Mouse (Mus musculus): Measurements from ENCODE around the gene Olfr1555-ps1. TPM values are rescaled to one million over a fixed set of nuclear protein-coding genes. Genes with fewer than 3 reads are reported as not detected.

The Olfr1555-ps1 gene
- polyA plus RNA-seq, 1 experiment from 2014 or later, result not detected

Other genes starting within 250 kb of the Olfr1555-ps1 start
- 4.1 and 4.2 TPM in 2 replicates for gene Osbp, start 204.2 kb downstream of the Olfr1555-ps1 start, polyA plus RNA-seq (2015; fragmentation: Nextera tagmentation; extraction: Ambion mirVana)
- not detected in 2 replicates for gene Olfr1423, start 128.8 kb downstream of the Olfr1555-ps1 start, polyA plus RNA-seq (2015; fragmentation: Nextera tagmentation; extraction: Ambion mirVana)
- not detected in 2 replicates for gene Olfr1424, start 107.4 kb downstream of the Olfr1555-ps1 start, polyA plus RNA-seq (2015; fragmentation: Nextera tagmentation; extraction: Ambion mirVana)
- not detected in 2 replicates for gene Olfr1425, start 92.4 kb downstream of the Olfr1555-ps1 start, polyA plus RNA-seq (2015; fragmentation: Nextera tagmentation; extraction: Ambion mirVana)
- not detected in 2 replicates for gene Olfr1426, start 78.1 kb downstream of the Olfr1555-ps1 start, polyA plus RNA-seq (2015; fragmentation: Nextera tagmentation; extraction: Ambion mirVana)
- not detected in 2 replicates for gene Olfr1427, start 66.8 kb downstream of the Olfr1555-ps1 start, polyA plus RNA-seq (2015; fragmentation: Nextera tagmentation; extraction: Ambion mirVana)
- not detected in 2 replicates for gene Olfr1428, start 54.2 kb downstream of the Olfr1555-ps1 start, polyA plus RNA-seq (2015; fragmentation: Nextera tagmentation; extraction: Ambion mirVana)
- not detected in 2 replicates for gene Olfr76, start 46.9 kb downstream of the Olfr1555-ps1 start, polyA plus RNA-seq (2015; fragmentation: Nextera tagmentation; extraction: Ambion mirVana)
- gene Olfr1431, start 30.5 kb upstream of the Olfr1555-ps1 start, polyA plus RNA-seq (2015; fragmentation: Nextera tagmentation; extraction: Ambion mirVana), result not detected in 2 replicates
- gene Olfr1432, start 62.5 kb upstream of the Olfr1555-ps1 start, polyA plus RNA-seq (2015; fragmentation: Nextera tagmentation; extraction: Ambion mirVana), result not detected in 2 replicates
- gene Olfr262, start 71.5 kb upstream of the Olfr1555-ps1 start, polyA plus RNA-seq (2015; fragmentation: Nextera tagmentation; extraction: Ambion mirVana), result not detected in 2 replicates
- not detected in 2 replicates for gene Olfr235, start 90.9 kb upstream of the Olfr1555-ps1 start, polyA plus RNA-seq (2015; fragmentation: Nextera tagmentation; extraction: Ambion mirVana)
- gene Olfr1434, start 109.7 kb upstream of the Olfr1555-ps1 start, polyA plus RNA-seq (2015; fragmentation: Nextera tagmentation; extraction: Ambion mirVana), result not detected in 2 replicates
- gene Olfr1436, start 129.0 kb upstream of the Olfr1555-ps1 start, polyA plus RNA-seq (2015; fragmentation: Nextera tagmentation; extraction: Ambion mirVana), result not detected in 2 replicates
- not detected in 2 replicates for gene Olfr1437, start 155.0 kb upstream of the Olfr1555-ps1 start, polyA plus RNA-seq (2015; fragmentation: Nextera tagmentation; extraction: Ambion mirVana)
- not detected in 2 replicates for gene Olfr1438-ps1, start 165.8 kb upstream of the Olfr1555-ps1 start, polyA plus RNA-seq (2015; fragmentation: Nextera tagmentation; extraction: Ambion mirVana)
- not detected in 2 replicates for gene Olfr1440, start 217.2 kb upstream of the Olfr1555-ps1 start, polyA plus RNA-seq (2015; fragmentation: Nextera tagmentation; extraction: Ambion mirVana)
- gene Olfr1441, start 247.3 kb upstream of the Olfr1555-ps1 start, polyA plus RNA-seq (2015; fragmentation: Nextera tagmentation; extraction: Ambion mirVana), result not detected in 2 replicates